Mouse (Mus musculus) WW6 (cell line): ENCODE measurements around the gene Map3k3.

Experiments
- DNase-seq: peaks from one replicate; pipeline ENCODE4 v3.0.0-alpha.2; 2013; ENCODE audit warnings: low read depth, low spot score

Gene Map3k3

GRCm38 (mm10) chr11:106083708-106084701 lies at the start of gene Map3k3:
TSS of gene Map3k3 (plus strand) at chr11:106084613.
- DNase-seq, result peak; percentile 100

DNA sequence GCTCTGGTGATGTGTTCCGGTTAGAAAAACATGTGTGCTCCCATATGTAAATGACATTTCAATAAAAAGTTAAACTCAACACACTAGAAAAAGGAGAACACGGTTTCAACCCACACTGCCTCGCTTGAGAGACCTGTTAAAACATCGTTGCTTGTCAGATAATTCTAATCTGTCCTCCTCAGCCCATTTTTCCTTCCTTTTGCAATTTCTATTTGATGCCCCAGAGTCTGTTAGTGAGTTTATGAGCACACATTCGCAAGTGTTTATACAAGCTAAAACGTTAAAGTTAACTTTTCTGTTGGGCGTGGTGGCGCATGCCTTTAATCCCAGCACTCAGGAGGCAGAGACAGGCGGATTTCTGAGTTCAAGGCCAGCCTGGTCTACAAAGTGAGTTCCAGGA lies 49.4 kb upstream of the Map3k3 start:
- DNase-seq, result no peak

DNA sequence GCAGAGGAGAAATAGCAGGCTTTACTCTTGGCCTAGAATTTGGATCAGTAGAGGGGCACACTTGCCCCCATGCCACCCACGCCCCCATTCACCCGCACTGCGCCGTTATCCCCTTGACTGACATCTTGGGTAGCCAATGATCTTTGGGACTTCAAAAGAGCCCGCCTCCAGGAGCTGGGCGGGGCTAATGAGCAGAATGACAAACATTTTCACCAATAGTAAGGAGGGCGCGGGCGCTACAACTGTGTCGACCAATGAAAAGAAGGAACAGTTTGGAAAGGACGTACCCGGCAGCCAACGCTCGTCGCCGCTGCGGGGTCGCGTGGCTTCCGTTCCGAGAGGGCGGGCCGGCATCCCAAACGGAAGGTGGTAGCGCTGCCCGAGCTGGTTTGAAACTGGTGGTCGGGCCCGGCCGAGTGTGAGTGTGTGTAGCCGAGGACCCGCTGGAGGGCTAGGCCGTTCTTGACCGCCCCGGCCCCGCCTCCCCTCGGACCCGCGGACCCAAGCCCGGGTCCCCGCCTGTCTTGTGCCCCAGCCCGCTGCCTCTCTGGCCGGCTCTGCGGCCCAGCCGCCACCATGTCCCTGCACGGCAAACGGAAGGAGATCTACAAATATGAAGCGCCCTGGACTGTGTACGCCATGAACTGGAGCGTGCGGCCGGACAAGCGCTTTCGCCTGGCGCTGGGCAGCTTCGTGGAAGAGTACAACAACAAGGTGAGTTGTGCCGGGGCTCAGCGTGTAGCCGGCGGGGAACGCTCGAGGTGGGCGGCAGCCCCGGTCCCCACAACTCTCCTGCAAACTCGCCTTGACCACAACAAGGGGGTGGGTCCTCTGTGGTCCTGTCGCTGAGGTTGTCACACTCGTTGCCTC lies 47.6 kb upstream of the Map3k3 start, which contains the start of gene Dcaf7:
Gene Dcaf7 (plus strand): TSS at position 325 of the 870 bp plus-strand sequence.
- peak; percentile 97 for DNase-seq

GRCm38 (mm10) chr11:106037418-106037751 lies 47.0 kb upstream of the Map3k3 start:
- DNase-seq, result peak; percentile 86

- no peak for DNase-seq
Measured at GRCm38 (mm10) chr11:106044349-106044748, 40.1 kb upstream of the Map3k3 start.

GRCm38 (mm10) chr11:106045256-106045655 lies 39.2 kb upstream of the Map3k3 start:
- no peak for DNase-seq

GRCm38 (mm10) chr11:106045780-106046179 lies 38.6 kb upstream of the Map3k3 start:
- DNase-seq, result no peak

DNA sequence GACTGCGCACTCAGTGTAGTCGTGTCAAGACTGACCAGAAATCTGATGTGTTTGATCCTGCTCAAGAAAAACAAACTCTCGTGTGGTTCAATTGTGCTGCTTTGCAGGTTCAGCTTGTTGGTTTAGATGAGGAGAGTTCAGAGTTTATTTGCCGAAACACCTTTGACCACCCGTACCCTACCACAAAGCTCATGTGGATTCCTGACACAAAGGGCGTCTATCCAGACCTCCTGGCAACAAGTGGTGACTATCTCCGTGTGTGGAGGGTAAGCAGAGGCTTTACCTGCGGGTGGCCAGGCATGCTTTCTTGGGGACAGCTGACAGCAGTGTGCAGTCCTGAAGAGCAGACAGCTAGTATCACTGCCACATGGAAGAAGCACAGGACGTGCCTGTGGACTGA lies 37.8 kb upstream of the Map3k3 start:
- no peak for DNase-seq

- no peak for DNase-seq
Measured at GRCm38 (mm10) chr11:106053921-106054320, 30.5 kb upstream of the Map3k3 start.

DNA sequence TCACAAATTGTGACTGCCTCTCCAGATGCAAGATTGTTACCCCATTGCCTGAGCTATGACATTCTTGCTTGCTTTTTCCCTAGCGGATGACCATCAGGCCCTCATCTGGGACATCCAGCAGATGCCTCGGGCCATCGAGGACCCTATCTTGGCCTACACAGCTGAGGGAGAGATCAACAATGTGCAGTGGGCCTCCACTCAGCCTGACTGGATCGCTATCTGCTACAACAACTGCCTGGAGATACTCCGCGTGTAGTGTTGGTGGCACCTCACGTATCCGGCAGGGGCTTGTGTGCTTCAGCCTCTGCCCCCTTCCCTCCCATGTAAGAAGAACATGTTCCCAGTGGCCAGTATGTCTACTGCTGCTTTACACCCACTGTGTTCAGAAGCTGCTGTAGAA lies 29.8 kb upstream of the Map3k3 start:
- DNase-seq, result no peak

GRCm38 (mm10) chr11:106055341-106055740 lies 29.1 kb upstream of the Map3k3 start:
- DNase-seq, result no peak

DNA sequence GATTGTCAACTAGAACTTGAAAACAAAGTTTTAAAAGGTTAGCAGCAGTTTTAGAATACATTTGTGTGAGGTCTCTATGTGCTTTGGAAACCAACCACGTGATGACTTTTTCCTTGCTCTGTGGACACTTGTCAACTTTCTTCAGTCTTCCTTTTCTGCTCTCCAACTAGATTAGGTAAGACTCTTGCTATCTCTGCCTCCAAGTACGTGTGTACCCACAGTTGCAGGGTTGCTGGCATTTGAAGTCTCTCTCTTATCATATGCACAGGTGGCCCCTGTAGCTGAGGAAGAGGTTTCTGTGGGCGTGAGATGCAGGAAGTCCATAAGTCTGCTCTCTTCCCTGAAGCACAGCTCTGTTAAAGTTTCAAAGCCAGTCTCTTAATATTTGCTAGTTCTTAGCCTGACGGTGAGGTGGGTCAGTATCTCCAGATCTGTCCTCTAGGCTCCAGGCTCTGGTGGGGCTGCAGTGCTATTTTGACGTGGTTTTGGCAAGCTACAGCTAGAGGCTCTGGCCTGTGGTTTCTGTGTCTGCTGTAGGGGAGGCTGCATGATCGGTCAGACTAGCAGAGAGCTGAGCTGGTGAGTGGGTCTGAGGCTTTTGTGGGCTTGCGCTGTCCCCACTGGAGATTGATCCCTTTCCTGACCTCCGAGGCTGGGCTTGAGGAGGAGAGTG lies 27.5 kb upstream of the Map3k3 start:
- DNase-seq, result no peak

DNA sequence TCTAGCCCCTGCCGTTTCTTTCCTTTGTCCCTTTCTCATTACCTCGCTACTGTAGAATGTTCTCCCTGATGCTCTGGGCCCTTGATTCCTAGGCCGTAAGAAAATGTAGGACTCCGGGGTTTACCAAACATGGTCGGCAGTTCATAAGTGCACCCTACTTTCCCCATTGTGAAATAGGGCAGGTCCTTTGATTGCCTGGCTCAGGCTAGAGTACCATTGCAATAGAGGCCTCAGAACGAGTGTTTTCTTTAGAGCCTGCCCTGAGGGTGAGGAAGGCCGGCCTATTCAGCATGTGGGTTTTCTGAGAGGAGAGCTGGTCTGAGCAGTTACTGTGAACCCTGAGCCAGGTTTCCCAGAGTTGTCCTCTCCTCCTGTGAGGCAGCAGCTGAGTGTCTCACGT lies 26.4 kb upstream of the Map3k3 start:
- DNase-seq, result no peak

DNA sequence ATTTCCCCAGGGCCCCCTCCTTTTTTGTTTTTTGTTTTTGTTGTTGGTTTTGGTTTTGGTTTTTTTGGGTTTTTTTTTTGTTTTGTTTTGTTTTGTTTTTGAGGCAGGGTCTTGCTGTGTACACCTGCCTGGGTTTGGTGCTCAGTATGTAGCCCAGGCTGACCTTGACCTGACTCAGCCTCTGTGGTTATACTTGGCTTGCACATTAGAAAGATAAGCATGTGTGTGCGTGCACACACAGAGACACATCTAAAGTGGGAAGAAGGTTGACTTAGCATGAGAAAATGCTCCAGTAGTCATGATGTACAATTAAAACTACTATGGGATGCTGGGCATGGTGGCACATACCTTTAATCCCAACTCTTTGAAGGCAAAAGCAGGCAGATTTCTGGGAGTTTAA lies 23.9 kb upstream of the Map3k3 start:
- no peak for DNase-seq

DNA sequence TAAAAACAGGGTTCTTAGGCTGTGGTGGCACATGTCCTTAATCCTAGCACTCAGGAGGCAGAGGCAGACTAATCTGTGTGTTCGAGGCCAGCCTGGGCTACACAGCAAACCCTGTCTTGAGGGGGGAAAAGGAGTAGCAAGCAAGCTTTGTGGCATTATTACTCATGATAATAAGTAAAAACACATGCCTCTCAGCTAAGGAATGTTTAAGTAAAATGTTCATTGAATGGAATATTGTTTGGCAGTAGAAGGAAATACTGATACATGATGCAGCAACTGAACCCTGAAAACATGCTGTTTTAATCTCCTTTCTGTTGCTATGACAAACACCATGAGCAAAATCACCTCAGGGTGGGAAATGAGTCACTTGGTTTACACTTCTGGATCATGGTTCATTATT lies 23.1 kb upstream of the Map3k3 start:
- DNase-seq, result no peak

- DNase-seq, result no peak
Measured at GRCm38 (mm10) chr11:106063756-106064155, 20.7 kb upstream of the Map3k3 start.

DNA sequence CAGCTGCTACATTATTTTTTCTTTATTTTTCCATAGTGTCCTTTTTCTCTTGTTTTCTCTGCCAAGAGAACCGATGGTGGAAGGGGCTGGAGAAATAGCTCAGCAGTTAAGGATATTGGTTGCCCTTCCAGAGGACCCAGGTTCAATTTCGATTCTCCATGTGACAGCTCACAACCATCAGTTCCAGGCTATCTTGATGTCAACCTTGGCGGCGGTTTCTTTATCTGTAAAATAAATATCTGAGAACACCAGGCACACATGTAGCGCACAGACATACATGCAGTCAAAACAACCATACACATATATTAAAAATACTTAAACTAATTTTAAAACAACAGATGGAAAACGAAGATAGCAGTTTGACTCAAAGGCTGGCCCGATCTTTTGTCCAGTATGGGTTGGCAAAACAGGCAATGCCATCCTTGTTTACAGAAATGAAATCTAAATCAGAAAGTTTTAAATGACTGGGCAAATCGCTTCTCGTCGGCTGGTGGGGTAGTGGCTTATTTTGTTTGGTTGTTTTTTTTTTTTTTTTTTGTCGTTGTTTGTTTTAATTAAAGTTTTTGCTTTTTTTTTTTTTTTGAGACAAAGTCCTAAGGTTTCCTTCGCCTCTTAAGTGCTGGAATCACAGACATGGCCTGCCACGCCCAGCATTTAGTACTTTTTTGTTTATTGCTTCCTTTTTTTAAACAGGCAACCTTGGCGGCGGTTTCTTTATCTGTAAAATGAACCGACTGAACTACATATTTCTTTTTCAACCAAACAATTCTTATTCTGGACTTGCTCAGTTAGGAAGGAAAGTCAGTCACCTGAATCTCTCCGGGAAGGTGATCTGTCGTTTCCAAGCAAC lies 19.1 kb upstream of the Map3k3 start:
- no peak for DNase-seq

- DNase-seq, result peak; percentile 98
Measured at GRCm38 (mm10) chr11:106065923-106066571, 18.4 kb upstream of the Map3k3 start, which contains the start of gene Taco1. TSS of gene Taco1 (plus strand) at chr11:106066061.

DNA sequence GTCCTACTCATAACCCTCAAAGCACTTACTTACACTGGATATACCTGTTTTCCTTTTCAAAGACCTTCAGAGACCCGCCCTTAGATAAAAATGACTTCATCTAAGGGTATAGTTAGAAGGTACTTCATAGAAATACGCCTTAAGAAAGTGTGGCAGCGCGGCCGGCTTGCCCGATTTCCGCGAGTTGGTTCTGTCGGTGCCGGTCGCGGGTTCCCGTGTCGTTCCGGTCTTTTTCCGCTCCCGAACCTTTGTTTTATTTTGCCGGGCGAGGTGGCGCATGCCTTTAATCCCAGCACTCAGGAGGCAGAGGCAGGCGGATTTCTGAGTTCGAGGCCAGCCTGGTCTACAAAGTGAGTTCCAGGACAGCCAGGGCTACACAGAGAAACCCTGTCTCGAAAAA lies 17.8 kb upstream of the Map3k3 start:
- peak; percentile 87 for DNase-seq

DNA sequence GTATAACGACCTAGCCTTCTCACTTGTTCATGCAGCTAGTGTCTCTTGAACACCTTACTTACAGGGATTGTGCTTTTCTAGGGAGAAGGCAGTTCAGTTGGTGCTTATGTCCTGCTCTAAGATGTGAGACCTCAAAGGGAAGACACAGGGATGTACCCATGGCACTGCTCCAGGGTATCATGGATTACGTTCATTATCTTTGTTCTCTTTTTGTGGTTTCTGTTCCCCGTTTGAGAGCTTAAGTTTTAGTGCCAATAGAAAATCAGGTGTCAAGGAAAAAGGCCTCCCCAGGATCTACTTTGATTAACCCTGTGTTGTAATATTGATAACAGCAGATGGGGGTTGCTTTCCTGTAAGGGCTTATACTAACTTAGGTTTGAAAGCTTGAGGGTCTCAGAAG lies 10.6 kb upstream of the Map3k3 start:
- no peak for DNase-seq
